Mouse (Mus musculus): ENCODE measurements around the gene Fdxr.

The Fdxr gene

GRCm38 (mm10) chr11:115276780-115277603, at the start of gene Fdxr:
Gene Fdxr (minus strand): TSS chr11:115277050.
- DNase-seq = peak; percentile 99

GRCm38 (mm10) chr11:115323354-115323753, 46.5 kb upstream of the Fdxr start:
- DNase-seq = no peak

- DNase-seq = peak in 1 of 2 experiments; percentile 38
Observed at GRCm38 (mm10) chr11:115321906-115322693, 45.2 kb upstream of the Fdxr start, which contains the start of gene Ush1g. Gene Ush1g (minus strand): TSS chr11:115322041.

- DNase-seq = no peak
Observed at GRCm38 (mm10) chr11:115319704-115320383, 43.0 kb upstream of the Fdxr start.

GRCm38 (mm10) chr11:115318245-115319027, 41.6 kb upstream of the Fdxr start:
- no peak for DNase-seq

DNA sequence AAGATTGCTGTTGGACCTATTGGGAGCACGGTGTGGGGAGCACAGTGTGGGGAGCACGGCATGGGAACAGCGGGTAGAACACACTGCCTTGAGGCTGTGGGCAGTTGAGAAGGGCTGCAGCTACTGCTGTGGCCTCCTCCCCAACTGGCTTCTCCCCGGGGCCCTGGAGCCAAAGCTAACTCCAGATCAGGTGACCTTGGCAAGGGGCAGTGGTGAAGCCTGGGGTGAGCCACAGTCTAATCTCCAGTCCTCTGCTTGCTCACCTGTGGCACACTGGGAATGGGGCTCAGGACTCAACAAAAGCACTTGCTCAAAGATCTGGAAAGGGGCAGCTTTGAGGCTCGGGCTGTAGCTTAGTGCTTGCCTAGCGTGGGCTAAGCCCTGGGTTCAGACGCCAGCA, 40.4 kb upstream of the Fdxr start:
- no peak for DNase-seq

DNA sequence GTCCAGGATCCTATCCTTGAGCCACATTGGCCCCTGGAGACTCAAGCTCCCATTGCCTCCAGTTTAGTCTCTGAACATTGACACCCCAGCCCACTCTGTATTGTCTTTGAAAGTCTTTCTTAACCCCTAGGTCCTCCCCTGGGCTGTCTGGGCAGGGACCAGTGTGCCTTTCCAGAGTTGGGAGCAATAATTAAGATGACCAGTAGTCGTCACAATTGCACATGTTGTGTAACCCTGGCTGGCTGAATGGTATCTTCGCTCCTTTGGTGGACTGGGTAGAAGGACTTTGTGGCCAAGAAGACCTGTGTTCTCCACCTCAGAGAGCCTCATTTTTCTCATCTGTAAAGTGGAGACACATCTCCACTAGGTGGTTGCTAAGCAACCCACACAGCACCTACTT, 37.4 kb upstream of the Fdxr start:
- no peak for DNase-seq

DNA sequence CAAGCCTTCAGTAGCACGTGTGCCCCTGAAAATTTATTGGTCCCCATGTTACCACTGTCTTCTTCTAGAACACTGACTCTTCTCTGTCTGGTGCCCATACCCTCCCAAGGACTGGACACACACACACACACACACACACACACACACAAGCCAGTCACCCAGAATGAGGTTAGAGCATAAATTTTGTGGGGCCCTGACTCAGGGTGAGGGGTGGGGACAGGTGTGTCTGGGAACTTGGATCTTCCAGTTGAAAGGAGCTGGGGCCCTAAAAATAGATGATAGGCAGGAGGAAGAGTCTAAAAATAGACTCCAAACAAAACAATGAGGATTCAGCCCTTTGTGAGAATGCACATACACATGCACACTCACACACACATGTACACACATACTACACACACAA, 31.9 kb upstream of the Fdxr start:
- no peak for DNase-seq

GRCm38 (mm10) chr11:115306863-115307262, 30.0 kb upstream of the Fdxr start, which contains the start of gene Otop2:
Gene Otop2 (plus strand): TSS chr11:115307163.
- no peak for DNase-seq

DNA sequence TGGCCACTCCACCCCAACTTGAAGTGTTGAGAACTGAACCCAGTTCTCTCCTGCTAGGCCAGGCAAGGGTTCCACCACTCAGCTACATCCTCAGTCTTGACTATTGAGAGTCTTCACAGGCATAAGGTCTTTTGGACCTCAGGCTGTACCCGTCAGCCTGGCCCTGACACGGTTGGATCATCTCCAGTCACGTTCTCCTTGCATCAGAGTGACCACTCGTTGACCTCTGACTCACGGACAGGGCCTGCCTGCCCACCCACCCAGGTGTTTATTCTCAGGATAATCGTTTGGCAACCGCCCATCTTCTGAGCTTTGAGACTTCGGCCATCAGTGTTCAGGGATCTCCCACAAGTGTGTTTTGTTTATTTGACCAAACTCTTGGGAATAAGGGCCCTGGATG, 26.3 kb upstream of the Fdxr start:
- DNase-seq = no peak

GRCm38 (mm10) chr11:115301351-115301750, 24.5 kb upstream of the Fdxr start:
- DNase-seq = no peak

- DNase-seq = no peak
Observed at GRCm38 (mm10) chr11:115300745-115301144, 23.9 kb upstream of the Fdxr start.

- no peak for DNase-seq
Observed at GRCm38 (mm10) chr11:115298160-115298559, 21.3 kb upstream of the Fdxr start.

- DNase-seq = peak in 1 of 2 experiments; percentile 25
Observed at GRCm38 (mm10) chr11:115297214-115297826, 20.5 kb upstream of the Fdxr start, which contains the start of gene Fads6. Gene Fads6 (minus strand): TSS chr11:115297663.

DNA sequence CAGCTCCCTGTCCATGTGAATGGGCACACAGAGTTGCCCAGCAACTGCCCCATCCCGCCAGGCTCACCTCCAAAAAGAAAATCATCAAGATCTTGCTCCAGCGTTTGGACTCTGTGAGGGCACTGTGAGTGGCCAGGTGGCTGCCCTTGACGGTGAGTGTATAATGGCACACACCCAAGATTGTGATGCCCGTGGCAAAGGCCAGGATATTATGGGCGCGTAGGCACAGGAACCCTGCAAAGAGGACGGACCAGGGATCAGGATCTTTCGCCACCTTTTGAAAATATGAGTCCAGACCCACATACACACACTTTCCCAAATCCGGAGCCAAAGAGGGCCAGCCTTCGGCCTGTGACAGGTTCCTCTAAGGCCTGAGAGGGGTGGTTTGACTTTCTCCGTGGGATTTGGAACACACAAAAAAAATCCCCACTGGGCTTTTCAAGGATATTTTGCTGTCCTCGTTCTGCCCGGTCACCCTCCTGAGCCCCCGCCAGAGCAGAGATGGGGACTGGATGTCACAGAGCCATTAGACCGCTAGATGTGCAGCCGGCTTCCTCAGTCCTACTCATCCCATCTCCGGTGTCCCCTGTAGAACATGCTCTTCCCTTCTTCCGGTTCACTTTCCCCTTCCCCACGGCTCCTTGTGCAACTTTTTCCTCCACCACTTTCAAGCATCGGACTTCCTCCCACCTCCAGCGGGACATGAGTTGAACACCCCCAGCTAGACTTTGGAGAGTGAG, 19.8 kb upstream of the Fdxr start:
- DNase-seq = no peak

DNA sequence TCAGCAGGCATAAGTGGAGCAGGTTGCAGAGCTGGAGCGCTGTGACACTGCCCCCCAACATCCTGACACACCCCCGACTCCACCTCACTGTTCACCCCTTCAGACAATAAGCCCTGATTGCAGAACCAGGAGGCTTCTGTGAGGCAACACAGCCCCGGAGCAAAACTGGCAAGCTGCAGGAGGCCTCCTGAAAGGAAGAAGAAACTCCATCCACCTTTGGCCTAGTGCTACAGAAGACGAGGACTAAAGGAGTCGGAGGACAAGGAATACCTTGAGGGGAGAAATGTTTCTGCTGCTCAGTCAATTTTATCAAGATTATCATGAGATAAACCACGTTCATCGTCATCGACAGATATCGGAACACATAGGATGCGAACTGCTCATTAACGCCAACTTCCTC, 19.1 kb upstream of the Fdxr start:
- DNase-seq = no peak

- no peak for DNase-seq
Observed at GRCm38 (mm10) chr11:115292631-115293375, 16.0 kb upstream of the Fdxr start.

DNA sequence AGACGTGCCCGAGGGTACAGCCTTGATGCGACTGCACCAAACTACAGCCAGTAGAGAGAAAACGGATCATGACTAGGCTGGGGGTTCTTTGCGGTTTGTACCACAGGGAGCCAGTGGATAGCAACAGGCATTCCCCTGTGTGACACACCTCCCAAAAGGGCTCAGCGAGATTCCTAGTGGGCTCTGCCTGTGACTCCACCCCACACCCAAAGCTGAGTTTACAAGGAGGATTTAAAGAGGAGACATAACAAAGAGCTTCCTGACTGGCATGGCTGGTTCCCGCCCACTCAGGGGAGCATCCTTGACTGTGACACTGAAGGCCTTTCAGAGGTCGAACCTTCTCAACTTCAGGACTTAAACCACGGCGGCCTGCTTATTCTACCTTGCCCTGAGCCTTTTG, 14.7 kb upstream of the Fdxr start:
- DNase-seq = no peak

- no peak for DNase-seq
Observed at GRCm38 (mm10) chr11:115290919-115291318, 14.1 kb upstream of the Fdxr start.

- no peak for DNase-seq
Observed at GRCm38 (mm10) chr11:115290314-115290713, 13.5 kb upstream of the Fdxr start.
